Mouse (Mus musculus): ENCODE measurements around the gene Pdlim5.

- no peak for TF ChIP-seq CTCF (IDR thresholded peaks at IDR 0.05; ENCODE audit: extremely low read depth, insufficient read depth, insufficient read length, insufficient replicate concordance)
- no peak for TF ChIP-seq POLR2A (IDR thresholded peaks at IDR 0.05; ENCODE audit: low read depth, low read length)
Measured at GRCm38 (mm10) chr3:142209057-142209456, 186.4 kb downstream of the Pdlim5 start.
